Mouse (Mus musculus): ENCODE data around the gene Top2b.

Gene Top2b

DNA sequence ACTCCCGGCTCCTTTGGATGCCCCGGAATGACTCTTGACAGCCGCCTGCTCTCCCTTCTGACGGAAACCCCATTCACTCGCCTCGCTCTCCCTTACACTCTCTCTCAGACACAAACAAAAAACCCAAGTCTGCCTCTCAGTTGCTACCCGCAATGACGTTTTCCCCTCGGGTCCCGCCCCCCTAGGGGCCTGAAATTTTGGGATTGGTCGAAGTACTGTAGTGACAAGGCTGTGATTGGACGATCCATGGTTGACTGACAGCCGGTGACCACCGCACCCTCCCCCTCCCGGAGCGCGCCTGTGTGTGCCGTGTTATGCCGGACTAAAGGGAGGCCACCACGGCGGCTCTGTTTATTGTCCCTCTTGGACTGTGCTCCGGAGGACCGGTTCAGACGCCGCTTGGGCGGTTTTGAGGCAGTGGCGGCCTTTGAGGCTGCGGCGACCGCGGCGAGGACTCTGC, at the start of gene Top2b:
Gene Top2b, plus strand, starts transcription at position 302 of the 460 bp plus-strand sequence.
- peak; percentile 99 for DNase-seq (ENCODE audit: low spot score)

DNA sequence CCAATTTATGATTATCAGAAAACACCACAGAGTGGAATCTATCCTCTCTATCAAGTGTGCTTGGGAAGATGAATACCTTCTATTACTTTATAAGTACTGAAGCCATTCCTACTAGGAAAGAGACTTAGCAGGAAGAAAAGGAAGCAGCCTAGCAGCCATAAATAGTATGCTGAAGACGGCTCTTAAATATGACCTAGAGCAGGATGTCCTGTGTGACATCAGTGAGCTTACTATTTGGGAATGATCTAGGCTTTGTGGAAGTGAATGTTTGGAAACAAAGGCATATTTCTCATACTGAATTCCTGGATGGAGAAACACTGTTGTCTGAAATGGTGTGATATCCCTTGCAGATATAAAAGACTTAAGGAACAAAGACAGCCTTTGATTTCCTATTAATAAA, 48.3 kb upstream of the Top2b start:
- no peak for DNase-seq (ENCODE audit: low spot score)

DNA sequence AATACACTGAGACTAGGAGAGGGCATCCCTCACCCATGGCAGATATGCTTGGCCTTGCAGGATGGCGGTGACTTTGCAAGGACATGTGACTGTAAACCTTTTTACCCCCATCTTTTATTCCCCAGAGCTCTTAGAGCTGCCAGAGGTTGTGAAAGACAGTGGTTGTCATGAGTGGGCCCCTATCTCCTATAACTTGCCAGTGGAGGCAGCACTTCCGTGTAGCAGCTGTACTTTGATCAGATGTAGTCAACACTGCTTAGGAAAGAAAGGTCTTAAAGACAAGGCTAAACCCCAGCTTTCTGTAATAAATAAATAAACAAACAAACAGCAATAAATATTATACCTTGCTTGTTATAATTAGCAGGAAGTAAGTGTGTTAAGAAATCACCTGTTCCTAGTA, 45.2 kb upstream of the Top2b start:
- DNase-seq (ENCODE audit: low spot score): no peak

DNA sequence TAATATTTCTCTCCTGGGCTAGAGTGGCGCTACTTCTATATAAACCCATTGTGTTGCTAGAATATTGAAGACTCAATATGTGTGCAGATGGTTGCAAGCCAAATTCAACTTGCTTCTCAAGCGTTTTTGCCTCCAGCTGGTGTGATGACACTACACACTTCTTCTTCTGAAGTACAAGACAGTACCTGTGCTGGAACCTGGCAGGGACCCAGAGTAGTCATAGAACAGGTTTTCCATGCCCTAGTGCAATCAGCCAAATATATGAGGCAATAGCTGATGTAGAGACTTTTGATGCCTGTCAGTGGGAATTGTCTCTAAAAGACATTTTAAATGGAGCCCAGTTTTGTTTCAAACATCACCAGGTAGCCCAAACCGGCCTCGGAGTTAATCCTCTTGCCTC, 40.6 kb upstream of the Top2b start:
- DNase-seq (ENCODE audit: low spot score): no peak

DNA sequence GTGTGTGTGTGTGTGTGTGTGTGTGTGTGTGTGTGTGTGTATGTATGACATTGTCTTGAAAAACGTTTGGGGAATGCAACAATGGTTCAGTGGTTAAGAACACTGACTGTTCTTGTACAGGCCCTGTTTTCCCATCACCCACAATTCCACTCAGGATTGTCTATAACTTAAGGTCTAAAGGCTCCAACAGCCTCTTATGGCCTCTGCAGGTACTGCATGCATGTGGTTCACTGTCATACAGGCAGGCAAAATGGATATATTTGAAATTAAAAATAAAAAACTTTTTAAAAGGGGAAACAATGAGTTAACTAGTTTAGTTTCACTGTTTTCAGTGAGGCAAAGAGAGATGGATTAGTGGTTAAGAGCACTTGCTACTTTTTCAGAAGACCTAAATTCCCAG, 39.8 kb upstream of the Top2b start:
- DNase-seq (ENCODE audit: low spot score): no peak

DNA sequence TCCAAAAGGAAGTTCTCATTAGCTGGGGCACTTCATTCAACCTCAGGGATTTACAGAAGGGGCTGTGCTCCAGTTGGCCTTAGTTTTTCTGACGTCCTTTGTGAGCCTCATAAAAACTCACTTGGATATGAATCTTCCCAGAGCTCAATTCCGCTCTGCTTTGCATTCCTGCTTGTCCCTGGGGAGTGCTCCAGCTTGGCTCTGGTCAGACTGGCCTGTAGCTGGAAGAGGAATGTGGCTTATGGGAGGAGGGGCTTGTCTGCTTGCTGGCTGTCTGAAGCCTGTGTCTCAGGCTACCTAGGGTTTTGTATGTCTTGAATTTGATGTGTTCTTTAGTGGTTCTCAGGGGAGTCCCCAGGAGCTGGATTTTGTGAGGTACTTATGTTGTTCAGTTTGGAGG, 36.4 kb upstream of the Top2b start:
- no peak for DNase-seq (ENCODE audit: low spot score)

DNA sequence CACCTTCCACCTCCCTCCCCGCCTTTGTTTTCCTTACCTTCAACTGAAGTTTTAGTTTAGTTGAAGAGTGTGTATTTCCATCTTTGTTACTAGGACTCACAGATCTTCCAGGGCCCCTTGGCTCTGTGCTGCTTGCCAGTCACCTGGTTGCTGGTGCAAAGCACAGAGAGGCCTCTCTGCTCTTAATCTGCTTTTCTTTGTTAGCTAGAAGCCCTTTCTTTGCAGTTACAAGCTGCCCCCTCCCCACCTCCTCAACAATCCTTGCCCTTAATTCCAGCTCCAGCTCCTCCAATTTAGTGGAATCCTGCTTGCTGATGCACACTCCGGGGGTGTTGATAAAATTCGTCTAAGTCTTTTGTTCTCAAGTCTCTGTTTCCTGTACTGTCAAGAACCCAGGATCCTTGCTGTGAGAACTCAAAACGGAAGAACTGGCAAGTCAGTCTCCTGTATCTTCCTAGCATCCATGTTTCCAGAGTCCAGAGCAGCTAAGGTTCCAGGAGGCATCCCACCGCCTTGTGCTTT, 36.0 kb upstream of the Top2b start:
- no peak for DNase-seq (ENCODE audit: low spot score)

DNA sequence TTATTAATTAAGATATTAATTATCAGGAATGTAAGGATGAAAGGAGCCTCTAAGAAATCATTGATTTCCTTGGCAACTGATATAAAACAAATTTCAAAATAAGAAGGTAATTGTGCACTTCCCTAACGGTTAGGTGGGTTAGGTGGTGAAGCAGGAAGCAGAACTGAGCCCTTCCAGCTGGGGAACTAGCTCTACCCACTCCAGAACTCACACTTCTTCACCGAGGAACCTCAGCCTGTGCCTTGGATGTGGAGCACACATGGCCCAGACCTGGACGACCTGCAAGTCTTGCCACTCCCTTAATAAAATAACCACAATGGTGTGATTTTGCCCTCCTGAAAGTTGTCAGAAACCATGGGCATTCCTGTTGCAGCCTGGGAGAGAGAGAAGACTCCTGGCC, 35.2 kb upstream of the Top2b start:
- DNase-seq (ENCODE audit: low spot score): no peak

DNA sequence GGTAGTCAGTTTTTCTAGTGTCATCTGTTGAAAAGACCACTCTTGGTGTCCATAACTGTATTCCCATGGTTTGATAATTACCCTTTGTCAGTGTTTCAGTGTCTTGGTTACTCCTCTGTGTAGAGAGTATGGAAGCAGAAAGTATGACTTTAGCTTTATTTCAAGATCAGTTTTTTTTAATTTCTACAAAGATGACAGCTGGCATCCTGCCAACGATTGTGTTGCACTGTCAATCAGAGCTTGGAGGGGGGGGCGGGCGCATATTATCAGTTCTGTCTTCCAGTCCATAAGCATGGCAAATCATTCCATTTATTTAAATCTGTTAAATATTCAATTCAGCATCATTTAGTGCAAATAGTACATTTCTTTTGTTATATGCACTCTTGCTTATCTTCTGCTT, 30.7 kb upstream of the Top2b start:
- DNase-seq (ENCODE audit: low spot score): no peak

DNA sequence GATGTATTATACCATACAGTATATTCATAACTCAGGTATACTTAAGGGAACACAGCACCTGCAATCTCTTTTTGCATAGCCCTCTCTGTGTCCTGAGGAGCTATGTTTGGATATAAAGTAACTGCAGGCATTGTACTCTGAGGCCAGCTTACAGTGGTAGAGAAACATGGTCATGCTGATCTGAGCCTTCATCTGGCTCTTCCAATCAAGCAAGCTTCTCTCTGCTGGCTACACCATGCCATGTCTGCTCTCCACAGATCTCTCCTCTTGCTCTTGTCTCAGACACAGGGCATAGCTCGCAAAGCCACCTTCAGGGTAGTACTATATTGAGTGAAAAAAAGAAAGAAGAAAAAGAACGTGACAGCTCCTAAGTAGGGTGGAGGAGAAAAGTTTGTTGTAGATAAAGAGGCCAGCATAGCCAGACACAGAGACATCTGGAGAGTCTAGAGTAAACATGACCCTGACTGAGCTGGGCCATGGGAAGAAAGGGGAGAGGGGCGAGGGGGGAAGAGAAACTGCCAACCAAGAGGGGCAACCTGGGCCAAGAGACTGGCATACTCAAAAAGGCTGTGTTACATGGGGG, 29.1 kb upstream of the Top2b start:
- peak; percentile 13 for DNase-seq (ENCODE audit: low spot score)

DNA sequence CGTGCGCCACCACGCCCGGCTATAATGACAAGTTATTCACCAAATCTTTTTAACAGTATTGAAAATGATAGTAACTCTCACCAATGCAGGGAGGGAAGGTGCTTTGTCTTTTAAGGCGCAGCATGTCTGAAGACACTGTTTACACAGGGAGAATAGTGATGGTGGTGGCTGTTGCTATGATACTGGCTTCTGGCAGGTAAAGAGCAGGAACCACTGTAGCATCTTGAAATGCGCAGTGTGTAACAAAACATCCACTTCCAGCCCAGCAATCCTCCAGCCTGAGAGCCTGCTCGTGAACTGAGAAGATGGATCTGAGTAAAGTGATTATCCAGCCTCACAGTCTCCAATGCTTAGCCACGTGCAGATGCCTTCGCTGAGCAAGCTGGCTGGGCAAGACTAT, 17.5 kb upstream of the Top2b start:
- no peak for DNase-seq (ENCODE audit: low spot score)

DNA sequence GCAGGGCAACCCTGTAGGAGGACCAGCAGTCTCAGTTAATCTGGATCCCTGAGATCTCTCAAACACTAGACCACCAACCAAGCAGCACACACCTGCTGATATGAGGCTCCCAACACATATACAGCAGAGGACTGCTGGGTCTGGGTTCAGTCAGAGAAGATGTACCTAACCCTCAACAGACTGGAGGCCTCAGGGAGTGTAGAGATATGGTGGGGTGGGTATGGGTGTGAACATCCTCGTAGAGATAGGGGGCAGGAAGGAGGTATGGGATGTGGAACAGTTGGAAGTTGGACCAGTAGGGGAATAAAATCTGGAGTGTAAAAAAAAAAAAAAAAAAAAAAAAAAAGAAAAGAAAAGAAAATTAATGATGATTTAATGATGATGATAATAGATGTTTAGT, 5.3 kb upstream of the Top2b start:
- DNase-seq (ENCODE audit: low spot score): no peak

DNA sequence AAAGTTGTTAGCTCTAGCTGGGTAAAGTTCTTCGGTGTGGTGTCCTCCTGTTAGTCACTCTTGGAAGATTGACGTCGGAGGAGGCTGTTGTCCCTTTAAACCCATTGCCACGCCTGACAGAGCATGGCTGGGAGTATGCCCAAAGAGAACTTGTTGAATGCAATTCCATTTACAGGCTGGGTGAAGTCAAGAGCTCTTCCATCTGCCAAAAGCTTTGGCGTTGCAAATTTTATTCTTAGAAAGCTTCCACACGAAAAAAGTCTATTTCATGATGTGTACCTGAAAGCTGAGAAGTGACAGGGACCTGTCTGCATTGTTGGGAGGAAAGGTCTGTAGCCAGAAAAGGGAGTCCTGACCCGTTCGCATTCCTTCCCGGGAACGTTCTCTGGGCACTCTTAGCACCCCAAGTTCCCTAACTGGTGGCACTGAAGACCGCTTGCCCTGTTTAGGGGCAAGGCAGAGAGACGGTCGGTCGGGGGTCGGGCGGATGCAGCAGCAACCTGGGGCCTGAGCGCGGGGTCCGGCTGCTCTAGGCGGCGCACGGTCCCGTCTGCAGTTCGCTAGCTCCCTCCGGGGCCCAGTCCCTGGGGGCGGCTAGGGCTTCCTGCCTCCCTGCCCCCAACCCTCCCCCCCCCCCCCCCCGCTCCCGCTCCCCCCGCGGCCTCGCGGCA, 683 bp upstream of the Top2b start:
- peak; percentile 46 for DNase-seq (ENCODE audit: low spot score)

DNA sequence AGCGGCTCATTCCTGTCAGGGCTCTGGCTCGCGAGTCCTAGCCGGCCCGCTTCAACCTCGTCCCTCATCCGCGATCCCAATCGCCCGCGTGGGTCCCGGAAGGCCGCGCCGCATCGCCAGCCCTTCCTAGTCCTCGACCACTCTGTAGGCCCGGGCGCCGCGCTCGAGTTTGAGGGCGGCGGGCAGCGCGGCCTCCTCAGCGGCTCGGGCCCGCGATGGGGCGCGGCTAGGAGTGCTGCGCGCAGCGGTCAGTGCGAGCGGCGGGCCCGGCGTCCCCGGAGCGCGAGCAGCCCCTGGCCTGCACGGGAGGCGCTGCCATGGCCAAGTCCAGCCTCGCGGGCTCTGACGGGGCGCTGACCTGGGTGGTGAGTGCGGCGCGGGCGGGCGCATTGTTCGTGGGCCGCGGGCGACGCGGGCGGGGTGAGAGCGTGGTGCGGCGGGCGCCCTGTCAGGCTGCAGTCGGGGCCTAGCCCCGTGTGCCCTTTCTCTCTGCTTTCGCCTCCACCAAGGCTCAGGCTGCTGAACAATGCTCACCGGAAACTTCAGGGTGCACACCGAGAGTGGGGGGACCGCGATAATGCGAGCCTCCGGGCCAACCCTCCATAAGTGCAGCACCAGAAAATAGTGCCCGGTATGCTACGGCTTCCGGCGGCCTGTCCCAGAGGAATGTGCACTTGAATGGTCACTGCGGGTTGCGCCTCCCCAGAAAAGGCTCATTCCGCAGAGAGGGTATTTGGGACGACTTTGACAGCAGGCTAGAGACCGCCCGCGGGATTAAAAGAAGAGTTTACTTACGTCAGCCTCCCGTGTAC, 589 bp downstream of the Top2b start:
- peak; percentile 38 for DNase-seq (ENCODE audit: low spot score)

DNA sequence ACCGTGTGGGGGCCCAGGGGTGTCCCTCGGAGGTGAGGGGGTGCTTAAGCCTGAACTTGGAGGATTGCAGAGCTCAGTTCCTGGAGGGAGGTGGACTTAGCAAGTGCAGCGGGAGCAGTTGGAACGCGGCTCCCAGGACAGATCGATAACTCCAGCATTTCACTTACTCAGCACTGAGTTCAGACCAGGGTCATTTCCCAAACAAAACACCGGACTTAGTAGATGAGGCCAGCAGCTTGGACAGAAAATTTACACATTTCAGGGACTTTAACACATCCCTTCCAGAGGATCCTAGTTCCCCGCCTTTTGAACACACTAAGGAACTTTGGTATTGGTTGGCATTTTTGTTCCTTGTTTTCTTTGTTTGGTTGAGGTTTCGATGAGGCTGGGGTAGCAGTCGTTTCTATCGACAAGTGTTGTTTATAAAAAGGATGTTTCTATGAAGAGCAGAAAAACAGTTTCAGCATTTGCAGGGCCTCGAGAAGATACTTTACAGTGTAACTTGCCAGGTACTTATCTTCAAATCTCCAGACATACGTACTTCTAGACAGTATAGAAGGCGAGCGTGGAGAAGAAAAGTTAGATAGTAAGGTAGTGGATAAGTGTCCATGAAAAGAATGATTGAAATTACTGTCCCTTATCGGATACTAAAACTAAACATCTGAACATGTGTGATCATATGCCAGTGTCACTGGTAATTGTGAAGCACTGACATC, 1.4 kb downstream of the Top2b start:
- DNase-seq (ENCODE audit: low spot score): peak; percentile 60

DNA sequence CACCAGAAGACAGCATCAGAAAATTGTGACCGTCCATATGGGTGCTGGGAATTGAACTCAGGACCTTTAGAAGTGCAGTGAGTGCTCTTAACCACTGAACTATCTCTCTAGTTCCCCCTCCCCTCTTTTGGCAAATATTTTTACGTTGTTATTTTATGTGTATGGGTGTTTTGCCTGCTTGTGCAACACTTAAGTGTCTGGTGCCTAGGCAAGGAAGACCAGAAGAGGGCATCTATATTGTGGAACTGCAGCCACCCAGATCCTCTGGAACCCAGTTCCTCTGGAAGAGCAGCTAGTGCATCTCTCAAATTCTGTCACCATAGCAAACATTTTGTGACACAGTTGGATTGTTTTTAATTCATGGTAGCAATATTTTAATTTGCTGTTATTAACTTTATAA, 2.0 kb downstream of the Top2b start:
- no peak for DNase-seq (ENCODE audit: low spot score)

DNA sequence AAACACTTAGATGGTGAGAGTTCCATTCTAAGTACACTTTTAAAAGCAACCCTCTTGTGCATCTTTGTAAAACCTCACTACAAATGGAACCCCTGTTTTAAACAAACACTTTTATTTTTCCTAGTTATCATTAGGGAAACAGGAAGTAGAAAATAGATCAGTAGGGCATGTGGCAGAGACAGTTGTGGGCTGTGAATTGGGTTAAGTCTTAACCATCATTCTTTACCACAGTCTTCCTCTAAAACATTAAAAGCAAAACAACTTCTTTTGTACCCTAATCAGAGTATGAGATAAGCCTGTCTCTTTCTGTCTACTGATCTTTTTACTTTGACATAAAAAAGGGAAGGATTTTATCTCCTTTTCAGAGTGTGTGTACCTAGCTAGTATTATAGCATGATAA, 7.8 kb downstream of the Top2b start:
- DNase-seq (ENCODE audit: low spot score): no peak

DNA sequence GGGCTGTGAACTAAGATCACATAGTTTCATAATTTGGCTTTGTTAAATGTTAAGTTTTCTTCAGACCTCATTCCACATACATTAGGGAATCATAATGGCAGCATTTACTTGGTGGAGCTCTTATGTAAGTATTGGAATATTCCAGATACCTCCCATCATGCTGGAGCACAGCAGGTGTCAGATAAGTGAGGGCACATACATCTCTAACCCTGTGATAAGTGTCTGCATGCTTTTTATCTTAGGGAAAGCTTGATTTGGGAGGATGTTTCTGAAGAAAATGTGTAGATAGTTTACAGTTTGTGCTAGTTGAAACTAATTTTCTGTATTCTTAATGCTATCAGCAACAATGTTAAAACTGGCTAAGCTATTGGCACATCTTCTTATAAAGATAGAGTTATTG, 8.2 kb downstream of the Top2b start:
- DNase-seq (ENCODE audit: low spot score): peak; percentile 44

DNA sequence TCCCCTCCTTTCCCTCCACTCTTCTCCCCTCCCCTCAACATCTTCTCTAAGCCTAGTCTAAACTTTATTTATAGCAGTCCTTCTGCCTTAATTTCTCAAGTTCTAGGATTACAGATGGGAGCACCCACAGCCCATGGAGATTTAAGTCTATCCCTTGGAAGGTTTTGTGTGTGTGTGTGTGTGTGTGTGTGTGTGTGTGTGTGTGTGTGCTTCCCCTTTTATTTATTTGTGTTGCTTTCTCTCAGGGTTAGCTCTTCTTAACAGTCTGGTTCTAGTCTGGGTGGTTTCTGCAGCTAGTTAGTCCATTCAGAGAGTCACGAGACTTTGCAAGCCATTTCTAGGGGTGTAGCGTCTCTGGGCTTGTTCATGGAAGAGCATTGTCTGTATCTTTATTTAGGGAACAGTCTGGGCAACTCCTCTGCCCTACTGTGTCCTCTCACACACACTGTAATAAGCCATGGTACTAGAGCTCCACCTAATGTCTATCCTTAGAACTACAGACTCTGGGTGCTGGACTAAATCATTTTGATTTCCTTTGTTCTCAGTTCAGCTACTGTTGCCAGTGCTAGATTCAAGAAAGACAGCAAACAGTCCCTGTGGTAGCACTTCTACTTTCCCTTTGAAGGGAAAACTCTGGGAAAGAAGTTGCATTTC, 15.1 kb downstream of the Top2b start:
- peak; percentile 80 for DNase-seq (ENCODE audit: low spot score)

DNA sequence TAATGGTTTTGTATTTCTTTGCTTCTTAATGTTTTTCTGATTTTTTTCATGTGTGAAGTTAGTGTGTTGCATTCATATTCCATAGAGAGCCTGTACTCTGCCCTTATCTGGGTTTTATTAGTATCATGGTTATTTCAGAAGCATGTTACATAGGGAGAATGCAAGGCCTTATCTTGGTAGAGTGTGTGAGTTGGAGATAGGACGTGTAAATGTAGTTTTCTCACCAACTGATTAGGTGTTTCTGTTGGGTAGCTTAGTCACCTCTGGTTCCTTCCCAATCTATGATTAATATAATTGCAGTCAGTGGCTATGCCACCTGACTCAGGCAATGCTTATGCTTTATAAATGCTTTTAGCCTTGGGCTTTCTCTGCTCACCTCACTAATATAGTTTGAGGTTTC, 19.8 kb downstream of the Top2b start:
- DNase-seq (ENCODE audit: low spot score): peak; percentile 66

DNA sequence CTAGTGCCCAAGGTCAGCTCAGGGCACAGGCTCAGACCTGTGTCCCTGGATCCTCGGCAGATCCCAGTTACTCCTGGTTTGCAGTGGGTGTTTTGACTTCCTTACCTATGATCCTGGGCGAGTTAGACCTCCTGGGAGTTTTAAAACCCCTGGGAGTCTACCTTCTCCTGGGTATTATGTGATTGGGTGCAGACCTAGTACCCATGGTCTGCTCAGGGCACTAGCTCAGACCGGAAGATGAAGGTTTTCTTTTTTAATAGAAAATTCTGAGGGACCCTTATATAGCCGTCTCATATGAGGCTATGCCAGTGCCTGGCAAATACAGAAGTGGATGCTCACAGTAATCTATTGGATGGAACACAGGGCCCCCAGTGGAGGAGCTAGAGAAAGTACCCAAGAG, 40.2 kb downstream of the Top2b start:
- no peak for DNase-seq (ENCODE audit: low spot score)

DNA sequence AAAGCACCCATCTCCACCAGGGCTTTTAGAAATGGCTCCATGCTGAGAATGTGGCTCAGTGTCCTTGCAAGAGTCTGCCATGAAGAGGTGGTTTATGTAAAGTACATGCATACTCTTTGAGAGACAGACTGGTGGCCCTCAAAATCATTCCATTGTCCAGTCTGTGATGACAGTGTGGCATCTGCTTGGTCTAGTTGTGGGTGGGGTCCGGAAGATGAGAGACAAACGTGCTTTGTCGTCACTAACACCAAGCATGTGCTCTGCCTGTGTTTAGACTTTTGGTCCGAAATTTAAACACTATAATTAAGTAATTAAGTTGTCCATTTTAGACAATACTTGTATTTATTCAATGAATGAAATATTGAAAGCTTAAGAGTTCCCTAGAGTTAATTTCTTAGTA, 49.2 kb downstream of the Top2b start:
- DNase-seq (ENCODE audit: low spot score): no peak

All from c-Kit-positive CD71-positive TER-119-positive erythroid progenitor cells, embryonic 14.5 days (primary cell).